Mouse (Mus musculus) embryo, embryonic 10 days (tissue): ENCODE results near the gene Pgf.

ENCODE experiments used
- DNase-seq: peaks from one replicate; pipeline ENCODE4 v3.0.0-alpha.2; 2015; ENCODE audit warnings: low spot score

Pgf gene

GRCm38 (mm10) chr12:85123645-85124044, 53.9 kb downstream of the Pgf start:
- no peak for DNase-seq

GRCm38 (mm10) chr12:85123108-85123530, 54.5 kb downstream of the Pgf start:
- no peak for DNase-seq

- DNase-seq, result no peak
Measured at GRCm38 (mm10) chr12:85121806-85122459, 55.7 kb downstream of the Pgf start.
